8 mouse cellular contexts compared by ENCODE assay signal in genomic region chr12:70999423-70999903, GRCm38 (mm10). TPM values are rescaled to one million over a fixed set of nuclear protein-coding genes. Genes with fewer than 3 reads are reported as not detected.
DNase-seq lines count a peak whose midpoint lies in the region; ATAC-seq and TF ChIP-seq lines count a peak whose summit lies in the region.

No protein-coding gene starts in this region.

- TF ChIP-seq CTCF in heart, postnatal 0 days (IDR thresholded peaks at IDR 0.05; ENCODE audit: low read depth), result no peak
- TF ChIP-seq CTCF in liver, adult 2 months (IDR thresholded peaks at IDR 0.05; ENCODE audit: low read depth, low read length), result no peak
- TF ChIP-seq CTCF in cerebellum, adult 2 months (IDR thresholded peaks at IDR 0.05; ENCODE audit: borderline replicate concordance, insufficient read depth, low read depth, low read length), result no peak

- TF ChIP-seq EP300 in heart, postnatal 0 days (IDR thresholded peaks at IDR 0.05; ENCODE audit: low read depth), result no peak

- no peak for ATAC-seq in hindbrain, embryonic 14.5 days (ENCODE audit: low FRiP score)
- no peak; the same call in 1 of the 2 replicates for ATAC-seq in heart, postnatal 0 days (ENCODE audit: insufficient read depth, low read depth)
- ATAC-seq in neutrophil, adult 5-6 weeks (ENCODE audit: extremely low read depth, insufficient number of reproducible peaks, low FRiP score, poor library complexity, severe bottlenecking), result peak; percentile 86
- ATAC-seq in erythroblast, adult 5-6 weeks (replicated peaks; ENCODE audit: low FRiP score, poor library complexity, severe bottlenecking), result no peak

- no peaks in the 10 kb centered on the region for H3K4me1 ChIP-seq in hindbrain, embryonic 14.5 days (replicated peaks; ENCODE audit: control insufficient read depth, insufficient read depth, low read length)
- no peaks in the 10 kb centered on the region for H3K4me1 ChIP-seq in hindbrain, embryonic 10.5 days (replicated peaks)
- peaks cover 8% of the 10 kb centered on the region for H3K4me1 ChIP-seq in heart, postnatal 0 days (ENCODE audit: control insufficient read depth, insufficient read depth)
- peaks cover 30% of the 10 kb centered on the region for H3K4me1 ChIP-seq in liver, adult 2 months (ENCODE audit: control insufficient read depth, insufficient read depth, low read length)
- H3K4me1 ChIP-seq in cerebellum, adult 2 months (ENCODE audit: control insufficient read depth, insufficient read depth, low read length), result peaks cover 3% of the 10 kb centered on the region; the same call in 1 of the 2 replicates

- H3K9me3 ChIP-seq in hindbrain, embryonic 14.5 days (ENCODE audit: control insufficient read depth, low read length), result no peaks in the 10 kb centered on the region
- no peaks in the 10 kb centered on the region for H3K9me3 ChIP-seq in hindbrain, embryonic 10.5 days
- H3K9me3 ChIP-seq in heart, postnatal 0 days (replicated peaks; ENCODE audit: control insufficient read depth, low read length), result no peaks in the 10 kb centered on the region

- no peak overlapping the region for H3K9ac ChIP-seq in hindbrain, embryonic 14.5 days
- H3K9ac ChIP-seq in heart, postnatal 0 days (replicated peaks; ENCODE audit: low read depth, low read length), result no peak overlapping the region
- peak overlapping the region; percentile 3; the same call in 1 of the 2 replicates for H3K9ac ChIP-seq in liver, adult 2 months (ENCODE audit: low read depth, low read length)

- H3K4me3 ChIP-seq in hindbrain, embryonic 14.5 days (replicated peaks; ENCODE audit: low read length), result no peak overlapping the region
- no peak overlapping the region for H3K4me3 ChIP-seq in hindbrain, embryonic 10.5 days
- 0 out of 2 replicates have a peak overlapping the region, but pooled peaks have one; percentile 15 for H3K4me3 ChIP-seq in heart, postnatal 0 days (ENCODE audit: low read depth, low read length)
- no peak overlapping the region for H3K4me3 ChIP-seq in liver, adult 2 months (ENCODE audit: insufficient read depth, low read depth, low read length)
- no peak overlapping the region for H3K4me3 ChIP-seq in cerebellum, adult 2 months (replicated peaks; ENCODE audit: insufficient read depth, low read depth, low read length)

- no peak overlapping the region; the same call in 1 of the 2 replicates for H3K4me2 ChIP-seq in hindbrain, embryonic 14.5 days (replicated peaks)
- peak overlapping the region; percentile 44 for H3K4me2 ChIP-seq in heart, postnatal 0 days (ENCODE audit: low read depth, low read length)

- no peak for TF ChIP-seq POLR2A in liver, adult 2 months (IDR thresholded peaks at IDR 0.05; ENCODE audit: extremely low read depth, insufficient read depth, low read length)
- TF ChIP-seq POLR2A in cerebellum, adult 2 months (IDR thresholded peaks at IDR 0.05; ENCODE audit: borderline replicate concordance, insufficient read depth, low read length), result no peak

- peak; percentile 38 for DNase-seq in hindbrain, embryonic 14.5 days (ENCODE audit: low spot score)
- no peak for DNase-seq in hindbrain, embryonic 10.5 days (ENCODE audit: low spot score)
- peak; percentile 54 for DNase-seq in NIH3T3 (ENCODE audit: low read depth)
- peak; percentile 32 for DNase-seq in heart, postnatal 0 days (ENCODE audit: low spot score)
- DNase-seq in liver, adult 2 months (ENCODE audit: extremely low read depth, low read depth, low spot score), result peak; percentile 83
- DNase-seq in cerebellum, adult 2 months, result no peak

- H3K36me3 ChIP-seq in hindbrain, embryonic 14.5 days (replicated peaks; ENCODE audit: control insufficient read depth, insufficient read depth), result peaks cover 63% of the 10 kb centered on the region
- H3K36me3 ChIP-seq in hindbrain, embryonic 10.5 days, result peaks cover 74% of the 10 kb centered on the region
- H3K36me3 ChIP-seq in heart, postnatal 0 days (replicated peaks; ENCODE audit: control insufficient read depth, insufficient read depth, low read length), result peaks cover 31% of the 10 kb centered on the region
- H3K36me3 ChIP-seq in liver, adult 2 months (ENCODE audit: control insufficient read depth, insufficient read depth, low read length), result peaks cover 20% of the 10 kb centered on the region

- H3K79me2 ChIP-seq in liver, adult 2 months (ENCODE audit: control insufficient read depth, insufficient read depth, low read length), result no peaks in the 10 kb centered on the region

- 58% methylated on average over 5 of the region's 5 CpGs for WGBS in hindbrain, embryonic 14.5 days
- WGBS in hindbrain, embryonic 10.5 days, result 72% methylated on average over 5 of the region's 5 CpGs
- 26% methylated on average over 5 of the region's 5 CpGs for WGBS in heart, postnatal 0 days
- WGBS in liver, adult 2 months, result 0% methylated on average over 5 of the region's 5 CpGs
- 22% methylated on average over 5 of the region's 5 CpGs for WGBS in cerebellum, adult 2 months

- no peaks in the 10 kb centered on the region for H3K27me3 ChIP-seq in hindbrain, embryonic 14.5 days (ENCODE audit: control insufficient read depth, insufficient read depth, low read length)
- H3K27me3 ChIP-seq in hindbrain, embryonic 10.5 days (ENCODE audit: insufficient read depth, poor library complexity, severe bottlenecking), result no peaks in the 10 kb centered on the region
- no peaks in the 10 kb centered on the region for H3K27me3 ChIP-seq in heart, postnatal 0 days (ENCODE audit: control insufficient read depth, insufficient read depth, low read length)
- H3K27me3 ChIP-seq in liver, adult 2 months (ENCODE audit: control insufficient read depth, insufficient read depth, low read length), result no peaks in the 10 kb centered on the region
- H3K27me3 ChIP-seq in cerebellum, adult 2 months (ENCODE audit: control insufficient read depth, insufficient read depth, low read length), result no peaks in the 10 kb centered on the region

- H3K27ac ChIP-seq in hindbrain, embryonic 14.5 days, result no peak overlapping the region
- H3K27ac ChIP-seq in hindbrain, embryonic 10.5 days, result no peak overlapping the region
- H3K27ac ChIP-seq in heart, postnatal 0 days (ENCODE audit: low read depth), result peak overlapping the region; percentile 74
- H3K27ac ChIP-seq in liver, adult 2 months (replicated peaks; ENCODE audit: insufficient read depth, low read depth, low read length), result peak overlapping the region; percentile 75
- no peak overlapping the region; the same call in 1 of the 2 replicates for H3K27ac ChIP-seq in cerebellum, adult 2 months (ENCODE audit: insufficient read depth, low read length)

RNA-seq across cellular contexts. Expression of gene Arid4a, which starts 16.3 kb away (rescaled TPM):
- 36.9 and 39.1 TPM in 2 replicates for polyA plus RNA-seq in hindbrain, embryonic 14.5 days (2014; fragmentation: Nextera tagmentation; extraction: Ambion mirVana)
- 21.6 and 27.5 TPM in 2 replicates for polyA plus RNA-seq in hindbrain, embryonic 10.5 days (2016; fragmentation: Nextera tagmentation; extraction: Ambion mirVana)
- 3.2 and 6.9 TPM in 2 replicates for total RNA-seq in heart, postnatal 0 days (2014; rRNA removed; ENCODE audit: low replicate concordance)
- 18.1 and 21.4 TPM in 2 replicates for polyA plus RNA-seq in heart, postnatal 0 days (2015; fragmentation: Nextera tagmentation; extraction: Ambion mirVana)
- 6.6 and 6.8 TPM in 2 replicates for total RNA-seq in liver, adult 2 months (2014; rRNA removed)
- polyA plus RNA-seq in liver, adult 2 months (2012; rRNA removed), result 1.3 TPM in 2 replicates
- 202 and 220 TPM in 2 replicates for total RNA-seq in neutrophil, adult 5-6 weeks (2017)
- 17.9 and 21.3 TPM in 2 replicates for total RNA-seq in erythroblast, adult 5-6 weeks (2015; ENCODE audit: low replicate concordance)
- 41.5 and 57.6 TPM in 2 replicates for total RNA-seq in erythroblast, adult 5-6 weeks (2017; ENCODE audit: low replicate concordance)
- 18.5 and 20.6 TPM in 2 replicates for polyA plus RNA-seq in cerebellum, adult 2 months (2012; rRNA removed)

RNA-seq across cellular contexts. Expression of gene Psma3, which starts 25.0 kb away (rescaled TPM):
- 488 and 564 TPM in 2 replicates for polyA plus RNA-seq in hindbrain, embryonic 14.5 days (2014; fragmentation: Nextera tagmentation; extraction: Ambion mirVana)
- polyA plus RNA-seq in hindbrain, embryonic 10.5 days (2016; fragmentation: Nextera tagmentation; extraction: Ambion mirVana), result 605 and 630 TPM in 2 replicates
- total RNA-seq in heart, postnatal 0 days (2014; rRNA removed; ENCODE audit: low replicate concordance), result 94.8 and 128 TPM in 2 replicates
- 487 and 507 TPM in 2 replicates for polyA plus RNA-seq in heart, postnatal 0 days (2015; fragmentation: Nextera tagmentation; extraction: Ambion mirVana)
- total RNA-seq in liver, adult 2 months (2014; rRNA removed), result 204 and 240 TPM in 2 replicates
- 27.7 and 28.9 TPM in 2 replicates for polyA plus RNA-seq in liver, adult 2 months (2012; rRNA removed)
- 156 and 173 TPM in 2 replicates for total RNA-seq in neutrophil, adult 5-6 weeks (2017)
- 105 and 133 TPM in 2 replicates for total RNA-seq in erythroblast, adult 5-6 weeks (2015; ENCODE audit: low replicate concordance)
- 67.8 and 119 TPM in 2 replicates for total RNA-seq in erythroblast, adult 5-6 weeks (2017; ENCODE audit: low replicate concordance)
- 177 and 184 TPM in 2 replicates for polyA plus RNA-seq in cerebellum, adult 2 months (2012; rRNA removed)

Comparison
In these comparisons a context has a peak if more than half of its experiments do, and no peak if none do; other contexts are left out.
1. DNase-seq: peak in hindbrain, embryonic 14.5 days (single experiment), NIH3T3 (single experiment), heart, postnatal 0 days (single experiment) and liver, adult 2 months (single experiment); none in hindbrain, embryonic 10.5 days (single experiment) and cerebellum, adult 2 months (0 of 2).
2. H3K27ac ChIP-seq: peak in heart, postnatal 0 days (single experiment) and liver, adult 2 months (single experiment); none in hindbrain, embryonic 14.5 days (single experiment), hindbrain, embryonic 10.5 days (single experiment) and cerebellum, adult 2 months (single experiment).